Mouse (Mus musculus) skeletal muscle tissue, postnatal 0 days (tissue): ENCODE data around the gene Smok3c. TPM values are rescaled to one million over a fixed set of nuclear protein-coding genes. Genes with fewer than 3 reads are reported as not detected.

Experiments used
- polyA plus RNA-seq: library from polyadenylated mRNA; unstranded; fragments of >200 nt; fragmentation: Nextera tagmentation; extraction: Ambion mirVana; gene quantifications from 2 replicates; pipeline ENCODE4 v1.2.1, GENCODE M21; 2015

Smok3c gene
- not detected in 2 replicates for polyA plus RNA-seq

GRCm38 (mm10) chr5:138052894-138053293 lies at the start of gene Smok3c:
Gene Smok3c (plus strand): TSS chr5:138053194.

DNA sequence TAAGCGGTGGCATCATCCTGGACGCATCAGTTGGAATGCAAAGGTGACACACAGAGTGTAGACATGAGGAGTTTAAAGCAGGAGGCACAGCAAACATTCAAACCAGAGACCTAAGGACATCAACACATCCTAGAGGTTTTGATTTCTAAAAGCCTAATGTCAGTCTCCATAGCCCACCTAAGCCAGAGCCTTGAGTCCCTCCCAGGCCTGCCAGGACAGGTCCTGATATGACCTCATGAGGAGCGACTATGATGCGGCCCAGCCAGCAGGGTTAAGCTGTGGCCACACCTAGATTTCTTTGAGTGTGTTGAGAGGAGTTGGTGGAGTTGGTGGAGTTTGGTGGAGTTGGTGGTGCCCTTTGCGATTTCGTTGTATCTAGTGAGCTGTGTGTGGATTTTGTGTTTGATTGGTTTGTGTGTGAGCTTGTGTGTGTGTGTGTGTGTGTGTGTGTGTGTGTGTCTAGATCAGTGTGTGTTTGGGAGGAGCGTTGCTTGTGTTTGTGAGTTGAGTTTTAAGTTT lies 32.0 kb upstream of the Smok3c start, which contains the start of the genes Smok3a and Smok3b:
Smok3a (plus strand) TSS at position 301 of the 519 bp plus-strand sequence.
Smok3b (plus strand) TSS at position 469 of the 519 bp plus-strand sequence.

GRCm38 (mm10) chr5:138084996-138085395 lies 32.0 kb downstream of the Smok3c start, which contains the start of gene Zkscan1:
Gene Zkscan1 (plus strand): TSS chr5:138085084.

Other genes starting within 250 kb of the Smok3c start
- gene Pilra, start 216.9 kb upstream of the Smok3c start, polyA plus RNA-seq = 2.2 and 3.2 TPM in 2 replicates
- 0.94 and 1.7 TPM in 2 replicates for gene Pilrb1, start 195.1 kb upstream of the Smok3c start, polyA plus RNA-seq
- 4.2 and 4.9 TPM in 2 replicates for gene Pilrb2, start 181.4 kb upstream of the Smok3c start, polyA plus RNA-seq
- 0.05 and 0.11 TPM in 2 replicates for gene Cyp3a13, start 131.6 kb upstream of the Smok3c start, polyA plus RNA-seq
- gene Gjc3, start 90.1 kb upstream of the Smok3c start, polyA plus RNA-seq = 2.6 and 2.8 TPM in 2 replicates
- 0.11 and 0.55 TPM in 2 replicates for gene Azgp1, start 71.7 kb upstream of the Smok3c start, polyA plus RNA-seq
- gene Smok3a, start 31.9 kb upstream of the Smok3c start, polyA plus RNA-seq = not detected in 2 replicates
- gene Smok3b, start 31.8 kb upstream of the Smok3c start, polyA plus RNA-seq = not detected in 2 replicates
- 5.0 and 5.2 TPM in 2 replicates for gene Zkscan1, start 31.9 kb downstream of the Smok3c start, polyA plus RNA-seq
- gene Zscan21, start 63.7 kb downstream of the Smok3c start, polyA plus RNA-seq = 21.8 and 23.8 TPM in 2 replicates
- gene Zfp113, start 102.5 kb downstream of the Smok3c start, polyA plus RNA-seq = 7.8 and 9.0 TPM in 2 replicates
- gene Cops6, start 107.9 kb downstream of the Smok3c start, polyA plus RNA-seq = 227 and 247 TPM in 2 replicates
- 9.2 and 9.3 TPM in 2 replicates for gene Ap4m1, start 118.8 kb downstream of the Smok3c start, polyA plus RNA-seq
- gene Mcm7, start 119.2 kb downstream of the Smok3c start, polyA plus RNA-seq = 32.0 and 36.3 TPM in 2 replicates
- gene Taf6, start 134.3 kb downstream of the Smok3c start, polyA plus RNA-seq = 33.2 and 37.7 TPM in 2 replicates
- 17.2 and 20.2 TPM in 2 replicates for gene Cnpy4, start 134.3 kb downstream of the Smok3c start, polyA plus RNA-seq
- 7.0 and 7.1 TPM in 2 replicates for gene Mblac1, start 141.1 kb downstream of the Smok3c start, polyA plus RNA-seq
- 0.97 and 1.1 TPM in 2 replicates for gene Nxpe5, start 172.7 kb downstream of the Smok3c start, polyA plus RNA-seq
- 71.2 and 72.6 TPM in 2 replicates for gene Lamtor4, start 202.3 kb downstream of the Smok3c start, polyA plus RNA-seq
- 1.3 and 2.8 TPM in 2 replicates for gene BC037034, start 210.8 kb downstream of the Smok3c start, polyA plus RNA-seq
- 0.68 and 1.4 TPM in 2 replicates for gene Gal3st4, start 219.6 kb downstream of the Smok3c start, polyA plus RNA-seq
- gene Gm43720, start 226.8 kb downstream of the Smok3c start, polyA plus RNA-seq = 0.09 and 0.15 TPM in 2 replicates
- 1.5 and 2.3 TPM in 2 replicates for gene Gpc2, start 226.8 kb downstream of the Smok3c start, polyA plus RNA-seq
- 0.91 and 1.3 TPM in 2 replicates for gene Stag3, start 227.0 kb downstream of the Smok3c start, polyA plus RNA-seq